14 mouse cellular contexts compared by ENCODE assay signal in genomic region chr15:12822416-12823395, GRCm38 (mm10). TPM values are rescaled to one million over a fixed set of nuclear protein-coding genes. Genes with fewer than 3 reads are reported as not detected.
DNase-seq lines count a peak whose midpoint lies in the region; ATAC-seq and TF ChIP-seq lines count a peak whose summit lies in the region.
"Had no signal": no experiment of that assay in that cellular context is flagged by ENCODE, and none has a peak within 500 bp of the region (broad histone marks: within the 10 kb centered on the region; RNA-seq: fewer than 3 reads in every experiment).

No protein-coding gene starts in this region.

- H3K4me1 ChIP-seq in lung, embryonic 15.5 days = peaks cover 17% of the 10 kb centered on the region
- H3K4me1 ChIP-seq in lung, postnatal 0 days (ENCODE audit: insufficient read depth, low read depth, low read length) = no peaks in the 10 kb centered on the region
- H3K4me1 ChIP-seq in G1E (ENCODE audit: insufficient read depth, low read depth, low read length) = peaks cover 42% of the 10 kb centered on the region
- peaks cover 30% of the 10 kb centered on the region for H3K4me1 ChIP-seq in embryonic facial prominence, embryonic 10.5 days
- H3K4me1 ChIP-seq in liver, embryonic 15.5 days (replicated peaks) = peaks cover 63% of the 10 kb centered on the region
- peaks cover 24% of the 10 kb centered on the region for H3K4me1 ChIP-seq in kidney, embryonic 16.5 days (ENCODE audit: insufficient read depth, low read length)

- H3K4me2 ChIP-seq in lung, embryonic 15.5 days = 0 out of 2 replicates have a peak overlapping the region, but pooled peaks have one; percentile 71
- no peak overlapping the region for H3K4me2 ChIP-seq in lung, postnatal 0 days (replicated peaks; ENCODE audit: low read depth, low read length)
- H3K4me2 ChIP-seq in liver, embryonic 15.5 days = peak overlapping the region; percentile 84
- no peak overlapping the region for H3K4me2 ChIP-seq in kidney, embryonic 16.5 days (replicated peaks; ENCODE audit: low read depth, low read length)

- no peak overlapping the region for H3K27ac ChIP-seq in lung, embryonic 15.5 days
- H3K27ac ChIP-seq in lung, postnatal 0 days (ENCODE audit: low read length) = no peak overlapping the region
- H3K27ac ChIP-seq in embryonic facial prominence, embryonic 10.5 days (replicated peaks) = no peak overlapping the region
- peak overlapping the region; percentile 89 for H3K27ac ChIP-seq in liver, embryonic 15.5 days (replicated peaks)
- H3K27ac ChIP-seq in kidney, embryonic 16.5 days (ENCODE audit: low read length) = no peak overlapping the region

- no peak overlapping the region for H3K4me3 ChIP-seq in lung, embryonic 15.5 days
- H3K4me3 ChIP-seq in lung, postnatal 0 days (ENCODE audit: low read depth, low read length) = no peak overlapping the region
- H3K4me3 ChIP-seq in G1E (ENCODE audit: low read depth, low read length) = peak overlapping the region; percentile 60; the same call in 1 of the 2 replicates
- peak overlapping the region; percentile 21; the same call in 1 of the 2 replicates for H3K4me3 ChIP-seq in embryonic facial prominence, embryonic 10.5 days
- H3K4me3 ChIP-seq in liver, embryonic 15.5 days (replicated peaks) = peak overlapping the region; percentile 74
- no peak overlapping the region for H3K4me3 ChIP-seq in kidney, embryonic 16.5 days (ENCODE audit: low read length)

- H3K27me3 ChIP-seq in lung, embryonic 15.5 days = no peaks in the 10 kb centered on the region
- no peaks in the 10 kb centered on the region for H3K27me3 ChIP-seq in lung, postnatal 0 days (replicated peaks; ENCODE audit: insufficient read depth, low read length)
- H3K27me3 ChIP-seq in G1E (ENCODE audit: insufficient read depth, low read length) = no peaks in the 10 kb centered on the region
- no peaks in the 10 kb centered on the region for H3K27me3 ChIP-seq in embryonic facial prominence, embryonic 10.5 days (replicated peaks; ENCODE audit: low read depth, poor library complexity, severe bottlenecking)
- H3K27me3 ChIP-seq in liver, embryonic 15.5 days = no peaks in the 10 kb centered on the region
- no peaks in the 10 kb centered on the region for H3K27me3 ChIP-seq in kidney, embryonic 16.5 days (ENCODE audit: insufficient read depth, low read length)

- DNase-seq in lung, postnatal 0 days (ENCODE audit: low spot score) = no peak
- no peak for DNase-seq in G1E (ENCODE audit: low spot score)
- DNase-seq in embryonic facial prominence, embryonic 10.5 days (ENCODE audit: low spot score) = no peak
- DNase-seq in frontal cortex, postnatal 14 days (ENCODE audit: low spot score in 2 of 2) = no peak
- no peak for DNase-seq in thymus, postnatal 4 days
- DNase-seq: gastrocnemius, adult 2 months; kidney, postnatal 36 days; lung, postnatal 36 days; right cerebral cortex, adult 18-20 months had no signal

- peaks cover 44% of the 10 kb centered on the region for H3K36me3 ChIP-seq in lung, embryonic 15.5 days
- peaks cover 16% of the 10 kb centered on the region; the same call in 1 of the 2 replicates for H3K36me3 ChIP-seq in lung, postnatal 0 days (ENCODE audit: insufficient read depth, low read length)
- H3K36me3 ChIP-seq in G1E (replicated peaks) = peaks cover 70% of the 10 kb centered on the region
- peaks cover 67% of the 10 kb centered on the region for H3K36me3 ChIP-seq in embryonic facial prominence, embryonic 10.5 days (replicated peaks)
- H3K36me3 ChIP-seq in liver, embryonic 15.5 days (replicated peaks) = peaks cover 49% of the 10 kb centered on the region
- H3K36me3 ChIP-seq in kidney, embryonic 16.5 days (ENCODE audit: insufficient read depth, low read length) = peaks cover 41% of the 10 kb centered on the region

- WGBS in lung, embryonic 15.5 days = 84% methylated on average over 9 of the region's 9 CpGs
- 77% methylated on average over 9 of the region's 9 CpGs for WGBS in lung, postnatal 0 days
- WGBS in embryonic facial prominence, embryonic 10.5 days = 70% methylated on average over 9 of the region's 9 CpGs
- WGBS in liver, embryonic 15.5 days (ENCODE audit: insufficient replicate concordance) = 33% methylated on average over 9 of the region's 9 CpGs
- 83% methylated on average over 9 of the region's 9 CpGs for WGBS in kidney, embryonic 16.5 days

- H3K9ac ChIP-seq in lung, embryonic 15.5 days = no peak overlapping the region
- no peak overlapping the region for H3K9ac ChIP-seq in lung, postnatal 0 days (replicated peaks; ENCODE audit: low read depth)
- peak overlapping the region; percentile 82; the same call in 1 of the 2 replicates for H3K9ac ChIP-seq in liver, embryonic 15.5 days
- no peak overlapping the region for H3K9ac ChIP-seq in kidney, embryonic 16.5 days (replicated peaks; ENCODE audit: low read length)

- no peaks in the 10 kb centered on the region for H3K9me3 ChIP-seq in lung, embryonic 15.5 days
- H3K9me3 ChIP-seq in lung, postnatal 0 days (ENCODE audit: low read length) = no peaks in the 10 kb centered on the region
- no peaks in the 10 kb centered on the region for H3K9me3 ChIP-seq in G1E (replicated peaks)
- H3K9me3 ChIP-seq in embryonic facial prominence, embryonic 10.5 days = no peaks in the 10 kb centered on the region
- H3K9me3 ChIP-seq in liver, embryonic 15.5 days (replicated peaks) = no peaks in the 10 kb centered on the region
- no peaks in the 10 kb centered on the region for H3K9me3 ChIP-seq in kidney, embryonic 16.5 days (ENCODE audit: low read length)
- H3K9me3 ChIP-seq: heart, embryonic 10.5 days had no signal

- TF ChIP-seq CTCF in lung, postnatal 0 days (IDR thresholded peaks at IDR 0.05) = no peak
- TF ChIP-seq CTCF in G1E (IDR thresholded peaks at IDR 0.05; ENCODE audit: low read depth, low read length) = no peak

- no peak for ATAC-seq in lung, embryonic 15.5 days (ENCODE audit: borderline replicate concordance, extremely low read depth, low FRiP score, low TSS enrichment)
- no peak for ATAC-seq in lung, postnatal 0 days
- ATAC-seq in G1E (ENCODE audit: extremely low read depth, insufficient number of reproducible peaks, low FRiP score, poor library complexity, severe bottlenecking) = no peak
- ATAC-seq in liver, embryonic 15.5 days (ENCODE audit: insufficient read depth) = peak; percentile 38
- ATAC-seq in kidney, embryonic 16.5 days (ENCODE audit: low FRiP score, low TSS enrichment) = no peak
- ATAC-seq: hindbrain, embryonic 16.5 days had no signal

- no peak for TF ChIP-seq EP300 in lung, postnatal 0 days (IDR thresholded peaks at IDR 0.05)

RNA-seq across cellular contexts. Expression of gene 6030458C11Rik, which starts 1.7 kb away (rescaled TPM):
- polyA plus RNA-seq in lung, embryonic 15.5 days (2015; fragmentation: Nextera tagmentation; extraction: Ambion mirVana) = 31.3 and 34.8 TPM in 2 replicates
- polyA plus RNA-seq in lung, postnatal 0 days (2015; fragmentation: Nextera tagmentation; extraction: Ambion mirVana) = 17.4 and 17.7 TPM in 2 replicates
- total RNA-seq in G1E (2014; fragmentation: Nextera tagmentation) = 67.4 and 79.3 TPM in 2 replicates
- 54.4 and 57.8 TPM in 2 replicates for total RNA-seq in G1E (2017)
- 13.8 and 16.7 TPM in 2 replicates for polyA plus RNA-seq in G1E (2012)
- polyA plus RNA-seq in embryonic facial prominence, embryonic 10.5 days (2016; fragmentation: Nextera tagmentation; extraction: Ambion mirVana) = 49.5 and 50.5 TPM in 2 replicates
- 23.9 and 25.4 TPM in 2 replicates for polyA plus RNA-seq in liver, embryonic 15.5 days (2015; fragmentation: Nextera tagmentation; extraction: Ambion mirVana)
- 29.1 and 40.2 TPM in 2 replicates for polyA plus RNA-seq in kidney, embryonic 16.5 days (2015; fragmentation: Nextera tagmentation; extraction: Ambion mirVana)

RNA-seq across cellular contexts. Expression of gene Drosha, which starts 1.9 kb away (rescaled TPM):
- polyA plus RNA-seq in lung, embryonic 15.5 days (2015; fragmentation: Nextera tagmentation; extraction: Ambion mirVana) = 29.7 and 30.1 TPM in 2 replicates
- 9.7 and 10.3 TPM in 2 replicates for polyA plus RNA-seq in lung, postnatal 0 days (2015; fragmentation: Nextera tagmentation; extraction: Ambion mirVana)
- total RNA-seq in G1E (2014; fragmentation: Nextera tagmentation) (124 and 132 TPM in 2 replicates), G1E (2017) (30.0 and 30.6 TPM in 2 replicates)
- 366 and 422 TPM in 2 replicates for polyA plus RNA-seq in G1E (2012)
- polyA plus RNA-seq in embryonic facial prominence, embryonic 10.5 days (2016; fragmentation: Nextera tagmentation; extraction: Ambion mirVana) = 82.0 and 86.2 TPM in 2 replicates
- 11.1 and 11.2 TPM in 2 replicates for polyA plus RNA-seq in liver, embryonic 15.5 days (2015; fragmentation: Nextera tagmentation; extraction: Ambion mirVana)
- polyA plus RNA-seq in kidney, embryonic 16.5 days (2015; fragmentation: Nextera tagmentation; extraction: Ambion mirVana) = 40.5 and 48.0 TPM in 2 replicates

Comparison
In these comparisons a context has a peak if more than half of its experiments do, and no peak if none do; other contexts are left out.
1. H3K4me2 ChIP-seq: peak in lung, embryonic 15.5 days (single experiment) and liver, embryonic 15.5 days (single experiment); none in lung, postnatal 0 days (single experiment) and kidney, embryonic 16.5 days (single experiment).
2. H3K4me3 ChIP-seq: peak in G1E (single experiment), embryonic facial prominence, embryonic 10.5 days (single experiment) and liver, embryonic 15.5 days (single experiment); none in lung, embryonic 15.5 days (single experiment), lung, postnatal 0 days (single experiment) and kidney, embryonic 16.5 days (single experiment).